Mouse (Mus musculus): Measurements from ENCODE around the gene Prph.

The Prph gene

DNA sequence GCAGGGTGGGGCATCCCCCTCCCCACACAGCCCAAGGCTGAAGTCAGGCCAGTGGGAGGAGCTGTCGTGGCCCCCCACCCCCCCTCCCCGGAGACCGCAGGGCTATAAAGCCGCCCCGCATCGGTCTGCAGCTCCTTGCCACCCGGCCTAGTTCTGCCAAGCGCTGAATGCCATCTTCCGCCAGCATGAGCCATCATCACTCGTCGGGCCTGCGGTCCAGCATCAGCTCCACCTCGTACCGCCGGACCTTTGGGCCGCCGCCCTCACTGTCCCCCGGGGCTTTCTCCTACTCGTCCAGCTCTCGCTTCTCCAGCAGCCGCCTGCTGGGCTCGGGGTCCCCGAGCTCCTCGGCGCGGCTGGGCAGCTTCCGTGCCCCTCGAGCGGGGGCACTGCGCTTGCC, at the start of gene Prph:
TSS of gene Prph (plus strand) at position 135 of the 400 bp plus-strand sequence.
- DNase-seq (ENCODE audit: low read depth, low spot score): no peak

DNA sequence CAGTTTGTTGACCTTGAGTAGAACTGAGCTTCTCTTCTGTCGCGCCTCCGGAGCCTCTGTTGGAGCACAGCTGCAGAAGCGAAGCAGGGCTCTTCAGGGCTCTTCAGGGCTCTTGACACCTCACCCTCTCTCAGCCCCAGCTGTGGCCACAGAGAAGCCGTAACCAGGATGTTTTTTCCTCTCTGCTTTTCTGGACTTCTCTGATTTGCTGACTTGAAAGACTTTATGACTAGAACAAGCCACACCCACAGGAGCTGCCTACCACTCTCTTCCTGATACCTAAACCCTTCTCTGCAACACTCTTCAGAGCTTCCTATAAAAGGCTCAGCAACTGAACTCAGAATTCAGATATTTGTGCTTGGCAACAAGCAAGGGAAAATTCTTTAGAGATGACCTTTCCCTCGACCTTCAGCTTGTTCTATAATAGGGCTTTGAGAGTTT, 46.2 kb upstream of the Prph start:
- DNase-seq (ENCODE audit: low read depth, low spot score): no peak

DNA sequence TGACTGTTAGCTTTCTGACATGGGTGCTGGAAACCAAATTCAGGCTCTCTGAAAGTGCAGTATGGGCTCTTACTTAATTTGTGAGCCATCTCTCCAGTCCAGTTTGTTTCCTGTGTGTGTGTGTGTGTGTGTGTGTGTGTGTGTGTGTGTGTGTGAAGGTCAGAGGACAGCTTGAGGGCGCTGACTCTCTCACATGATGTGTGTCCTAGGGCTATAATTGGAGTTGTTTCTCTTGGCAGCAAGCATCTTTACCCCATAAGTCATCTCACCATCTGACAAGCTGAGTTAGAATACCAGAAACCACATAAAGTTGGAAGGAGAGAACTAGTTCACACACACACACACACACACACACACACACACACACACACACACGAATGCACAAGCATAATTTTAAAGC, 44.1 kb upstream of the Prph start:
- no peak for DNase-seq (ENCODE audit: low read depth, low spot score)

DNA sequence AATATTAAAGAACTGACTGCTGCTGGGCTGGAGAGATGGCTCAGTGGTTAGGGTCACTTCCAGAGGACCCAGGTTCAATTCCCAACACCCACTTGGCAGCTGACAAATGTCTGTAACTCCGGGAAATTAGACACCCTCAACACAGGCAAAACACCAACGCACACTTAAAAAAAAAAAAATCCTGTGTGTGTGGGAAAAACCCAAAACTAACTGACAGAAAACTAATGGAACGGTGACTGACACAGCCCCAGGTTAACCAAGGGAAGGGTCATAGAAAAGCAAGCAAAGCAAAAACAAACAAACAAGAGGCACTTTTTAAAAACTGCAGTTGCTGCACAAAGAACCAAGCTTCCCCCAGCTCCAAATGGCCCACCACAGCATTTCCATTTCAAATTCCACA, 43.0 kb upstream of the Prph start:
- DNase-seq (ENCODE audit: low read depth, low spot score): no peak

DNA sequence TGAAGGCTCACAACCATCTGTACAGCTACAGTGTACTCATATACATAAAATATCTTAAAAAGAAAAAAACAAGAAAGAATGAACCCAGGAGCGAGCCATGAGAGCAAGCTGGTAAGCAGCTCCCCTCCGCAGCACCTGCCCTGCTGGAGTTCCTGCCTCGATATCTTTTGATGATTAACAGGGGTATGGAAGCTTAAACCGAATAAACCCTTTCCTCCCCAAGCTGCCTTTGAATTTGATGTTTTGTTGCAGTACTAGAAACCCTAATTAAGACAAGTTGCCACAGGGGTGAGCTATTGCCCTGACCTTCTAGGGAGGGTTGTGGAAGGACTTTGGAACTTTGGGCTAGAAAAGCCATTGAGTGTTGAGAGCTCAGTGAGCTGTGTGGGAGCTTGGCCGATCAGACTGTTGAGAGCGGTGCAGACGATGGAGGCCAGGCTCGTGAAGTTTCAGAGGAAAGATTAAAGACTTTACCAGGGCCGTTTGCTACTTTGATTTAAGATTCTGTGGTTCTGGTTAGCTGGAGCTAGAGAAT, 40.4 kb upstream of the Prph start:
- DNase-seq (ENCODE audit: low read depth, low spot score): no peak

DNA sequence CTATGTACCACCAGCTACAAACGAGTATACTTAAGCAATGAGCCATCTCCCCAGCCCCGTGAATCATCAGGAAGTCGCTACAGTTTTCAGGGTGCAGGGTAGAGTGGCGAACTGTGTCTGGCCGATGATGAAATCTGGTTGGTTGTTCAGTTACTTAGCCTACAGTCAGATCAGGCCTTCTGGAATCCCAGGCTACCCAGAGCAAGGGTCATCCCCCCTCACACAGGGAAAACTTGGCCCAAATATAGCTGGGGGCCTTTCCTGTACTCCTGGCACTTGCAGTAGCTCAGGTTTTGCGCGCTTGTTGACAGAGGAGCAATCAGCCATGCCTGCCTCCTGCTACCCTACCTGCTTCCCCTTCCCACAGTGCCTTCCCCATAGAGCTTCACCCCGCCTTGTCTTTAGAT, 37.6 kb upstream of the Prph start:
- DNase-seq (ENCODE audit: low read depth, low spot score): no peak

DNA sequence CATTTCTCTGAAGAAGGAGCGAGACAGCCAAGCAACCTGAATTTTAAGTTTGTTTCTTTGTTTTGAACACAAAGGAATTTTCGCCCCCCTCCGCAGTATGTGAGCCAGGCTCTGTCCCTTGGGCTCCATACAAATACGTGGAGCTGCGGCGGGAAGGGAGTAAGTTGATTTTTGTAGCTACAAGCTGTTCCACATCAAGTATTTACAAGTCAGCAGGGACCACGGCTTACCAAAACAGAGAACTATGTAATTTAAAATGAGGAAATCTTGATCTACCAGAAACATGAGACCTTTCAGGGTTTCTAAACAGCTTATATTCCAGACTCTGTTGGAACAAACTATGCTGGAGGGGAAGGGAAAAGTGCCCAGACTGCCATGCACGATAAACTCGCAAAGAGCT, 37.0 kb upstream of the Prph start:
- DNase-seq (ENCODE audit: low read depth, low spot score): no peak

DNA sequence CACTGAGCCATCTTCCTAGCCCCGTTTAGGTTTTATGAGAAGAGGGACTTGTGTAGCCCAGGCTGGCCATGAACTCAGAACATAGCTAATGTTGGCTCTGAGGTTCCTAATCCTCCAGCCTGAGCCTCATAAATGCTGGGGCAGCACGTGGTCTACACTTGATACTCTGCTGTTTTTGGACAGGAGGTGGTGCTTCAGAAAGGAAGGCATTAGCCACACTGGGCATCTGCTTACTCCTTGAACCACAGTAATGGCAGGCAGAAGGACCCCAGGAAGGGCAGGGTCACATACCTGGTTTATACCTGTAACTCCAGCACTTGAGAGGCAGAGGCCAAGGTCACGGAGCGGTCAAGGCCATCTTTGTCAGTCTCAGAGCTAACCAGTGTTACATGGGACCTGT, 36.3 kb upstream of the Prph start:
- DNase-seq (ENCODE audit: low read depth, low spot score): no peak

DNA sequence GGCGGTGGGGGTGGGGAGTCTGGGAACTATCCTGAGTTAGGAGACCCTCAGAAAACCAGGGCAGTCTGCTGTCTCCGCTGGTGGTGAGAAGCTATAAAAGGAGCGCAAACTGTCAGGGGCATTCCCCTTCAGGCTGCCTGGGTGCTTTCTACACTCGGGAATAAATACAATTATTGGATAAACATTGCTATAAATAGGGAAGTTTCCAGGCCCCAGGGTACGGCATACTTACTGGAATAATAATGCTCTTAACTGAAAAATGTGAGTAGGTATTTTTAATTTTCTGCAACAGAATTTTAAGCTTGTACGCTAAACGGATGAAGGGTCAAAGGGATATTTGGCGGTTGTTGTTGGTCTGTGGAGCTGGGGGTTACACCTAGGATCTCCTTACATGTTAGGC, 35.5 kb upstream of the Prph start:
- DNase-seq (ENCODE audit: low read depth, low spot score): no peak

DNA sequence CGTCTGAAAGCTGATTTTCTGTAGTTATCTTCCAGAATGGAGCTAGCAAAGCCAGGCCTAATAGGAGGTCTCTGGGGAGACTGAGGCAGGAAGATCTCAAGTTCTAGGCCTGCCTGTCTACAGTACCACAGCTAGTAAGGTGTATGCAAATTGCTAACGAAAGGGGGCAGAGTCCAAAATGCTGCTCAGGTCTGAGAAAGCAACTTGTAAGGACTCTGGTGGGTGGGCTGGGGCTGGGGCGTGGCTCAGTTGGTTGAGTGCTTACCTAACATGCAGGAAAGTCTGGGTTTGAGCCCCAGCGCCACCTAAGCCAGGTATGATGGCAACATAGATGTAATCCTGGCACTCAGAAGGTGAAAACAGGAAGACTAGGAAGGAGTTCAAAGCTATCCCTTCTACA, 34.8 kb upstream of the Prph start:
- peak; percentile 60 for DNase-seq (ENCODE audit: low read depth, low spot score)

DNA sequence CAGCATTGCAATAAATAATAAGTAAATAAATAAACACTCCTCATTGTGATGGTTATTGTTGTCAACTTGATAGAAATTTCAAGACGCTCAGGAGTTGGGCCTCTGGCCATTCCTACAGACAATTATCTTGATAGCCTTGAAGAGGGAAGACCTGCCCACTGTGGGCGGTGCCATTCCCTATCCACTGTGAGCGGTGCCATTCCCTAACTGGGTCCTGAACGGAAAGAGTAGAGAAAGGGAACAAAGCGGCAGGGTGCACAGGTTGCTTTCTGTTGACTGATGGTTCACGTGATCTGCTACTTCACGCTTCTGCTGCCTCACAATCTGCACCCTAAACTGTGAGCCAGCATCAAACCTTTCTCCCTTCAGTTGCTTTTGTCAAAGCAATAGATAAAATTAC, 33.7 kb upstream of the Prph start:
- DNase-seq (ENCODE audit: low read depth, low spot score): no peak

DNA sequence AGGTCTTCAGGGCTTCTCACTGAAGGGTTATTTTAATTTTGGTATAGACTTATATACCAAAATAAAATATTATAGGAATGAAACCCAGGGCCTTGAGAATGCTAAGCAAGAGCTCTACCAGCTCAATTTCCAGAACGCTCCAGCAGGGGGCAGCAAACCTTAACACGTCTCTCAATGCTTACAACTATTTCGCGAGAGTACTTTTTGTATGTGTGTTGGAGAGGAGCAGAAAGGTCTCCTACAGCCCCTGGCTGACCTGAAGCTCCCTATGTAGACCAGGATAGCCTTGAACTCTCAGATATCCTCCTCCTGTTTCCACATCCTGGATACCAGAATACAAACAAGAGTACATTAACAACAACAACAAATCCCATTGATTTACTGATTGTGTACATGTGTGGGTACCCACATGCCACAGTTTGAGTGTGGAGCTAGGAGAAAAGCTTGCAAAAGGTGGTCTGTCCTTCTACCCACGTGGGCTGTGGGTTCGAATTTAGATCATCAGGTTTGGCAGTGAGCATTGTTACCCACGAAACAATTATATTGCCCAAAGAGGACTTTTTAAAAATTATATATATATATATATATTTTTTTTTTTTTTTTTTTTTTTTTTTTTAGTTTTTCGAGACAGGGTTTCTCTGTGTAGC, 30.2 kb upstream of the Prph start:
- peak; percentile 84 for DNase-seq (ENCODE audit: low read depth, low spot score)

DNA sequence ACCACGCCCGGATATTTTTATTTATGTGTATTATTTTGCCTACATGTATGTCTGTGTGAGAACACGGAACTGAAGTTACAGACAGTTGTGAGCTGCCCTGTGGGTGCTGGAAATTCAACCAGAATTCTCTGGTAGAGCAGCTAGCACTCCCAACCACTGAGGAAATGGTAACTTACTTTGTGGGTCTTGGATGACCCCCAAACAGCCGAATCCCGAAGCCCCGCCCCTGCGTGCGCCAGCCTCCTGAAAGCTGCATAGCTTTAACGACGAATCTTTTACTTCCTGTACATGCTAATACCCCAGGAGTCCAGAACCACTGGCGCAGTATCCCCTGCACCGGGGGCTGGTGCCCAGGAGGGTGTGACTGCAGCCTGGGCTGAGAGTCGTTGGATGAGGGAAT, 29.6 kb upstream of the Prph start:
- no peak for DNase-seq (ENCODE audit: low read depth, low spot score)

DNA sequence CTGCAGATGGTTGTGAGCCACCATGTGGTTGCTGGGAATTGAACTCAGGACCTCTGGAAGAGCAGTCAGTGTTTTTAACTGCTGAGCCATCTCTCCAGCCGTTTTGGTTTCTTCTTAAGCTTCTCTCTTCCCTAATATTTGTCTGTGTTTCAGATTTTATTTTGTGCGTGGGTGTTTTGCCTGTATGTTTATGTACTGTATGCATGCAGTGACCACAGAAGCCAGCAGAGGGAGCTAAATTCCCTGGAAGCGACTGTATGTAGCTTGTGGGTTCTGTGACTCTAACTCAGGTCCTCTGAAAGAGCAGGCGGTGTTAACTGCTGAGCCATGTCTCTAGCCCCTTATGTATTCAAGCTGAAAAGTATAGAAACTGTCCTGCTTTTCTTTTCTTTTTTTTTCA, 28.7 kb upstream of the Prph start:
- DNase-seq (ENCODE audit: low read depth, low spot score): peak; percentile 85

DNA sequence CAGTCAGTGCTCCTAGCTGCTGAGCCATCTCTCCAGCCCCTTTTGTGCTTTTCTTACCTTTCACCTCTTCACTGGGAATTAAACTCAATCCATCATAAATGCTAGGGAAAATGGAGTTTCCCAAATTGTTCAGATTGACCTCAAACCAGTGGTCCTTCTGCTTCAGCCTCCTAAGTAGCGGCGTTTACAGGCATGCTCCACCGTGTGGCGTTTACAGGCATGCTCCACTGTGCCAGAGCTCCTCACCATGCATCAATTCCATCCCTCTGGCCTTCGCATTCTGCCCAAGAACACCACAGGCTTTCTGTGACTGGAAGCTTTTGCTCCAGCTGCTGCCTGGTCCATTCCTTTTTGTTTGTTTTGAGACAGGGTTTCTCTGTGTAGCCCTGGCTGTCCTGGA, 27.9 kb upstream of the Prph start:
- no peak for DNase-seq (ENCODE audit: low read depth, low spot score)

DNA sequence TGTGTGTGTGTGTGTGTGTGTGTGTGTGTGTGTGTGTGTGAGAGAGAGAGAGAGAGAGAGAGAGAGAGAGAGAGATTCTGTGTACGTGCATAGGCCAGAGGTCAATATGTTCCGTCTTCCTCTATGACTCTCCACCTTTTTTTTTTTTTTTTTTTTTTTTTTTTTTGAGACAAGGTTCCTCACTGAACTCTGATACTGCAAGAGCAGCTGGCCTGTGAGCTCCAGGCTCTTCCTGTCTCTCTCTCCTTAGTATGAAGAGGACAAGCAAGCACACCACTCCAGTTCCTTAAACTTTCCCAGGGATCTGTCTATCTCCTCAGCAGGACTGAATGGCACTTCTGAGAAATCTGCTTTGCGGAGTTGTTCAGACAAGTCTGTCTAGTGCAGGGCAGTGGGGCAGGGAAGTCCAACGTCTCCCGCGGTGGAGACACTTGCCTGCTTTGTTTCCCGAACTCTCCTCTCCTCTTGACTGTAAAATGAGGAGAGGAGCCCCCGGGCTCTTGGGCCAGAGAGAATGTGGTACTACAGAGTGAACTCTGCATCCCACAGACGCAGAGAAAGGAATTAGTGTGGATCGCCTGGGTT, 26.0 kb upstream of the Prph start:
- no peak for DNase-seq (ENCODE audit: low read depth, low spot score)

DNA sequence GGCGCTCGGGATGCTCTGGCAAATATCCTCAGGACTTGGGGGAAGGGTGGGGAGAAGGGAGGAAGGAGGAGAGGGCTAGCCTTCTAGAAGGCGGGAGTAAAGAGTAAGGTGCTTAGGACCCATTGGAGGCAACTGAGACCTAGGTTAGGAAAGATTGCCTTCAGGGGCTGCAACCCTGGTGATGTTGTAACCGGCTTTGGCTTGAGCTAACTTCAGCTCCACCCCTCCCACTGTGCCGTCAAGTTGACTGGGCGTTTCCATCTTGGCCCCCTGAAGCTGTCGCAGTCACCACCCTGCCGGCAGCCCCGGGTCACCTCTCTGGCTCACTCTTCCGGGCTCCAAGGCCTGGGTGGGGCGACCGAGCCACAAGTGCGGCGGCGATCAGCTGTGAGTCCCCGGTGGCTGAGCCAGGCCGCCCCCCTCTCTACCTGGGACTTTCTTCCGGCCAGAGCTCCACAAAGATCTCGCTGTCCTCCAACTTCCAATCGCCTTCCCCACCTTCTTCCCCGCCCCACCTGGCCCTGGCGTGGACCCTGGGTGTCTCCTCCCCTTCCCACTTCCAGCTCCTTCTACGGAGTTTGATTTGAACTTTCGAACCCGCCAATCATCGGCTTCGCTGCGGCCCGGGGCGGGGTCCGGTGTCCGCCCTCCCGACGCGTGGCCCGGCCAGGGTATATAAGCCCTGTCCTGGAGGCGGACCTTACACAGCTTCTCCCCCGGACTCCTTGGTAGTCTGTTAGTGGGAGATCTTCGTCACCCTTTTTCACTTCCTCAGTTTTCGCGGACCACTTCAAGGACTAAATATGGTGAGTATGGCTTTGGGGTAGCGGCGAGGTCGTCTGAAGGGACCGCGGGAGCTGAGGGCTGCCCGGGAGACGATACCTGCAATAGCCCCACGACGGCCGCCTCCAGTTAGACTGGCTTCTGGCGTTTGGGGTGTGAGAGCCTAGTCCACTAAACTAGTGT, 25.1 kb upstream of the Prph start, which contains the start of gene Tuba1c:
TSS of gene Tuba1c (plus strand) at position 273 of the 966 bp plus-strand sequence.
- DNase-seq (ENCODE audit: low read depth, low spot score): peak; percentile 97

DNA sequence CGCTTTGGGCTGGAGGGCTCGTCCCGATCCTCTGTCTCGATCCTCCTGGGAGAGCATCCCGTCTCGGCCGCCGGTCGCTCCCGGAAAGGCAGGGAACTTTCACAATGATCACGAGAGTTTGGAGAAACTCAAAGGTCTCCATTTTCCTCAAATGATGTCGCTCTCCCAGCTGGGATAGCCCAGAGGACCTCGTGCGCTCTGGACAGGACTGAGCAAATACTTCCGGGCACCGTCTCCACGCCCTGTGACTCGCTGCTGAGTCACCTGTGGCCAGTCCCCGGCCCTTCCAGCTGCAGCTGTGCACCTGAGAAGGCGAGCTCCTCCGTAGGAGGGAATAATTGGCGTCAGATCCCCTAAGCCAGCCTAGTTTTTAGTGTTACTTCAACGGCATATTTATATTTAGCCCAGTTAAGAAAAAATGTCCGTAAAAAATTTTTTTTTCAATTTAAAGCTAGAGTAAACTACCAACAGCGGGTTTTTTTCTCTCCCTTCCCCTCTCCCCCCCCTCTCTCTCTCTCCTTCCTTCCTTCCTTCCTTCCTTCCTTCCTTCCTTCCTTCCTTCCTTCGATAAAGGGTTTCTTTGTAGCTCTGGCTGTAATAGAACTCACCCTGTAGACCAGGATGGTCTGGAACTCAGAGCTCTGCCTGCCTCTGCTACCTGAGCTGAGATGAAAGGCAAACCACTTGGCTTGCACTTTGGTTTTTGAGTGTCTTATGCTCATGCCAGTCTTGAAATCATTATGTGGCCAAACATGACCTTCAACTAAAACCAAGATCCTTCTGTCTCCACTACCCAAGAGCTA, 24.2 kb upstream of the Prph start:
- no peak for DNase-seq (ENCODE audit: low read depth, low spot score)

DNA sequence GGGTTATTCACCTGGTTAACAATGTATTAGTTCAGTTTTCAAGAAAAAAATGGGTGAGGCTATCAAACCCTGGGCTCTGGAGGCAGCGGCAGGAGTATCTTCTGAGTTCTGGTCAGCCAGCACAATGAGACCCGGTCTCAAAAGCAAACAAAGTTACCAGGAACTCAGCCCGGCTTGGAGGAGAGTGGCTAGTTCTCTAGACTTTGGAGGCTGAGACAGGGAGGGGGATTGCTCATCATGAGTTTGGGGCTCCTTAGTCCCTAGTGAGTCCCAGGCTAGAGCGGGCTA, 23.6 kb upstream of the Prph start:
- DNase-seq (ENCODE audit: low read depth, low spot score): no peak

DNA sequence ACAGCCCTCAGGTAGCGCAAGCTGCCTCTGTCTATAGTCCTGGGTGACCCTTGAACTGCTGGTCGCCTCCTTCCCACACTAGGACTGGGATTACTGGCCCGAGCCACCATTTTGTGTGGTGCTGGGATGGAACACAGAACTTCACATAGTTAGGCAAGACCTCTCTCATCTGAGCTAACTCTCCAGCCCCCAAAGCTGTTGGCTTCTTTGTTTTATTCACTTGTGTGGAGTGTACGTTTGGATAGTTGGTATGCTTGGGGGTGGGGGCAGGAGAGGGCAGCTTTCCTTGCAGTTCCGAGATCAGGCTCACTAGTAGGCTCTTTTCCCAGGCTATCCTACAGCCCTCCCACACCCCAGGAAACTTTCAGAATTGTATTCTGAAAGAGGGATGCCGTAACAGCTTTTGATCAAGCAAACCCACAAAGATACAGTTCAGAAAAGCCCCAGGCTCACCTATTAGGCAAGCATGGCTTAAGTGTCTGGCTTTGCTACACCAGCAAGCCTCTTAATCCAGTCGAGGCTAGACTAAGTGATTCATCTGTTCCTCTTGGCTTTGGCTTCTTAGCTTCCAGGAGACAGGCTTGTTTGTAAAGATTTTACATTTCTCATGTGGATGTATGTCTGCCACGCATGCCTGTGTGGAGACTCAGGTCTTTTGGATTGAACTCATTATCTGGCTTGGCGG, 22.8 kb upstream of the Prph start:
- no peak for DNase-seq (ENCODE audit: low read depth, low spot score)

DNA sequence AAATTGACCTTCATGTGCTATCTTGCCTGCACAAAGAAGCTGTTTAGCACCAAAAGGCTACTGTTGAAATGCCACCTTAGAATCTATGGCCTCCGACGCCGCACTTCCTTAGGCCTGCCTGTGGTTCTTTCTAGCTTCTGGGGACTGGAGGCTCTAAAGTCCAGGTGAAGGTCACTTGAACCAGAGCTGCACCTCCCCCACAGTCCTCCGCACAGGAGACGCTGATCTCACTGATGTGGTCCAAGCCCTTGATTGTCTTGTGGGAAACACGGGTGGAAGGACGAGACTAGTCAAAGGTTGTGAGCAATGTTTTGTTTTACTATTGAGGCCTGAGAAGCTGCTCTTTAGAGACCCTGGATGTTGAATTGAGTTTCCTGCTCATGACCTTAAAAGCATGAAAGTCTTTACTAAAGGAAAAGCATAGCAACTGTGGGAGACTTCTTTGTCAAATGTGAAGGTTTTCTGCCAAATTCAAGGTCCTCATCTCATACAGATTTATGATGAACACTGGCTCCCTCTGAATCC, 22.2 kb upstream of the Prph start:
- DNase-seq (ENCODE audit: low read depth, low spot score): no peak
